Mouse (Mus musculus): ENCODE results near the gene Dok1. TPM values are rescaled to one million over a fixed set of nuclear protein-coding genes. Genes with fewer than 3 reads are reported as not detected.

The Dok1 gene
- total and polyA plus RNA-seq, 3 experiments = 18.7 to 22.3 TPM; not detected in 1

- H3K4me1 ChIP-seq (ENCODE audit: control insufficient read depth in 1 of 2, insufficient read depth in 2 of 2, low read length in 2 of 2) = peaks cover 29 to 42% of the 10 kb centered on the region in 2 experiments
- no peaks in the 10 kb centered on the region for H3K79me2 ChIP-seq (ENCODE audit: control insufficient read depth, insufficient read depth, low read length, poor library complexity)
- no peak overlapping the region for H3K9ac ChIP-seq (ENCODE audit: control insufficient read depth, low read depth, low read length, poor library complexity, severe bottlenecking)
- peaks cover 0 to 48% of the 10 kb centered on the region in 2 experiments; a peak in 2 of 4 replicates for H3K36me3 ChIP-seq (ENCODE audit: control insufficient read depth in 1 of 2, insufficient read depth in 2 of 2, low read length in 2 of 2)
- no peak overlapping the region for H3K4me3 ChIP-seq (ENCODE audit: control insufficient read depth in 1 of 2, insufficient read depth in 1 of 2, low read depth in 2 of 2, low read length in 2 of 2)
- no peaks in the 10 kb centered on the region for H3K9me3 ChIP-seq (replicated peaks; ENCODE audit: insufficient read depth, low read length)
- TF ChIP-seq GATA1 (IDR thresholded peaks at IDR 0.05; ENCODE audit: low read depth, low read length) = no peak
- TF ChIP-seq POLR2AphosphoS2 (IDR thresholded peaks at IDR 0.05; ENCODE audit: low read length) = no peak
- TF ChIP-seq USF1 (IDR thresholded peaks at IDR 0.05; ENCODE audit: low read depth, low read length) = no peak
- no peak for TF ChIP-seq MAZ (IDR thresholded peaks at IDR 0.05; ENCODE audit: low read depth, low read length)
- no peak for TF ChIP-seq ZC3H11A (IDR thresholded peaks at IDR 0.05; ENCODE audit: low read depth, low read length)
- no peak for TF ChIP-seq ELF1 (IDR thresholded peaks at IDR 0.05; ENCODE audit: low read depth, low read length)
- TF ChIP-seq MAX (IDR thresholded peaks at IDR 0.05; ENCODE audit: low read length) = no peak
- no peak for TF ChIP-seq HCFC1 (IDR thresholded peaks at IDR 0.05; ENCODE audit: low read depth, low read length)
- no peak for TF ChIP-seq SIN3A (IDR thresholded peaks at IDR 0.05; ENCODE audit: low read length)
- TF ChIP-seq ZNF384 (IDR thresholded peaks at IDR 0.05; ENCODE audit: low read depth, low read length) = no peak
- TF ChIP-seq MAFK (IDR thresholded peaks at IDR 0.05; ENCODE audit: borderline replicate concordance, low read depth, low read length) = no peak
- TF ChIP-seq CHD2 (IDR thresholded peaks at IDR 0.05; ENCODE audit: low read length) = no peak
- TF ChIP-seq TBP (IDR thresholded peaks at IDR 0.05; ENCODE audit: low read depth, low read length) = no peak
- no peak for TF ChIP-seq RCOR1 (IDR thresholded peaks at IDR 0.05; ENCODE audit: low read depth, low read length)
- TF ChIP-seq POLR2AphosphoS5 (IDR thresholded peaks at IDR 0.05; ENCODE audit: borderline replicate concordance, low read depth, low read length) = no peak
- no peak for TF ChIP-seq TAL1 (IDR thresholded peaks at IDR 0.05; ENCODE audit: low read length)
- no peak for TF ChIP-seq EP300 (IDR thresholded peaks at IDR 0.05; ENCODE audit: low read depth in 1 of 2, low read length in 2 of 2)
- no peak overlapping the region for H3K27ac ChIP-seq (ENCODE audit: control insufficient read depth, low read depth, low read length)
- DNase-seq (ENCODE audit: low read depth, low spot score) = no peak
- no peaks in the 10 kb centered on the region for H3K27me3 ChIP-seq (ENCODE audit: control insufficient read depth in 1 of 2, insufficient read depth in 2 of 2, low read length in 2 of 2)
These were observed 14.2 kb downstream of the Dok1 start for GRCm38 (mm10) chr6:83019044-83019443.

GRCm38 (mm10) chr6:83017190-83017589 is 16.1 kb downstream of the Dok1 start:
- peaks cover 0 to 53% of the 10 kb centered on the region in 2 experiments; a peak in 2 of 4 replicates for H3K36me3 ChIP-seq (ENCODE audit: control insufficient read depth in 1 of 2, insufficient read depth in 2 of 2, low read length in 2 of 2)
- peaks cover 34 to 49% of the 10 kb centered on the region in 2 experiments for H3K4me1 ChIP-seq (ENCODE audit: control insufficient read depth in 1 of 2, insufficient read depth in 2 of 2, low read length in 2 of 2)
- no peaks in the 10 kb centered on the region; the same call in 1 of the 2 replicates for H3K79me2 ChIP-seq (ENCODE audit: control insufficient read depth, insufficient read depth, low read length, poor library complexity)
- TF ChIP-seq SMC3 (IDR thresholded peaks at IDR 0.05; ENCODE audit: low read depth, low read length) = no peak
- no peak for TF ChIP-seq ZMIZ1 (IDR thresholded peaks at IDR 0.05; ENCODE audit: low read depth, low read length)
- TF ChIP-seq EP300 (IDR thresholded peaks at IDR 0.05; ENCODE audit: low read depth in 1 of 2, low read length in 2 of 2) = no peak
- TF ChIP-seq MAZ (IDR thresholded peaks at IDR 0.05; ENCODE audit: low read depth, low read length) = no peak
- TF ChIP-seq MEF2A (IDR thresholded peaks at IDR 0.05; ENCODE audit: extremely low read depth, insufficient replicate concordance, low read depth, low read length, poor library complexity, severe bottlenecking) = no peak
- TF ChIP-seq ZNF384 (IDR thresholded peaks at IDR 0.05; ENCODE audit: low read depth, low read length) = no peak
- TF ChIP-seq USF2 (IDR thresholded peaks at IDR 0.05; ENCODE audit: borderline replicate concordance in 1 of 2, insufficient read depth in 1 of 2, low read depth in 1 of 2, low read length in 2 of 2) = no peak
- TF ChIP-seq CHD2 (IDR thresholded peaks at IDR 0.05; ENCODE audit: low read length) = no peak
- no peak for TF ChIP-seq E2F4 (IDR thresholded peaks at IDR 0.05; ENCODE audit: borderline replicate concordance, low read depth, low read length)
- no peak for TF ChIP-seq RAD21 (IDR thresholded peaks at IDR 0.05; ENCODE audit: low read depth, low read length)
- no peak overlapping the region for H3K9ac ChIP-seq (ENCODE audit: control insufficient read depth, low read depth, low read length, poor library complexity, severe bottlenecking)
- DNase-seq (ENCODE audit: low read depth, low spot score) = no peak
- no peaks in the 10 kb centered on the region for H3K9me3 ChIP-seq (replicated peaks; ENCODE audit: insufficient read depth, low read length)
- H3K4me3 ChIP-seq (ENCODE audit: control insufficient read depth in 1 of 2, insufficient read depth in 1 of 2, low read depth in 2 of 2, low read length in 2 of 2) = no peak overlapping the region
- H3K27ac ChIP-seq (ENCODE audit: control insufficient read depth, low read depth, low read length) = no peak overlapping the region
- no peaks in the 10 kb centered on the region for H3K27me3 ChIP-seq (ENCODE audit: control insufficient read depth in 1 of 2, insufficient read depth in 2 of 2, low read length in 2 of 2)
